29 mouse cellular contexts compared by ENCODE assay signal in genomic region chr9:122715046-122715445, GRCm38 (mm10). TPM values are rescaled to one million over a fixed set of nuclear protein-coding genes. Genes with fewer than 3 reads are reported as not detected.
"Had no signal": no experiment of that assay in that cellular context is flagged by ENCODE, and none has a peak within 500 bp of the region (broad histone marks: within the 10 kb centered on the region; RNA-seq: fewer than 3 reads in every experiment).

No protein-coding gene starts in this region.

- DNase-seq: kidney, postnatal 25 days; layer of hippocampus, adult 9-11 months; liver, embryonic 13.5 days; lung, adult 2 months; lung, postnatal 36 days; retina, postnatal 1 day; right cerebral cortex, postnatal 25 days; spleen, adult 18-20 months; thymus, postnatal 25 days had no signal

RNA-seq across cellular contexts. Expression of gene Topaz1, which starts 32.1 kb away (rescaled TPM):
- total RNA-seq: layer of hippocampus, adult 2 months; layer of hippocampus, postnatal 25 days; left cerebral cortex, adult 18-20 months; left cerebral cortex, postnatal 36 days; liver, adult 2 months; monocyte, adult 5-6 weeks; neutrophil, adult 5-6 weeks had no signal
- polyA plus RNA-seq: kidney, embryonic 14.5 days; kidney, postnatal 0 days; large intestine, adult 2 months; limb, embryonic 11.5 days; limb, embryonic 14.5 days; liver, adult 2 months; liver, embryonic 13.5 days; liver, embryonic 16.5 days; lung, adult 2 months; lung, embryonic 16.5 days; midbrain, embryonic 10.5 days; midbrain, embryonic 13.5 days; midbrain, embryonic 16.5 days; myocyte; neural tube, embryonic 13.5 days; stomach, embryonic 15.5 days had no signal
